Mouse (Mus musculus): ENCODE data around the gene Cldn5. TPM values are rescaled to one million over a fixed set of nuclear protein-coding genes. Genes with fewer than 3 reads are reported as not detected.

Gene Cldn5
- polyA plus RNA-seq, 1 experiment, result 0.35 TPM

DNA sequence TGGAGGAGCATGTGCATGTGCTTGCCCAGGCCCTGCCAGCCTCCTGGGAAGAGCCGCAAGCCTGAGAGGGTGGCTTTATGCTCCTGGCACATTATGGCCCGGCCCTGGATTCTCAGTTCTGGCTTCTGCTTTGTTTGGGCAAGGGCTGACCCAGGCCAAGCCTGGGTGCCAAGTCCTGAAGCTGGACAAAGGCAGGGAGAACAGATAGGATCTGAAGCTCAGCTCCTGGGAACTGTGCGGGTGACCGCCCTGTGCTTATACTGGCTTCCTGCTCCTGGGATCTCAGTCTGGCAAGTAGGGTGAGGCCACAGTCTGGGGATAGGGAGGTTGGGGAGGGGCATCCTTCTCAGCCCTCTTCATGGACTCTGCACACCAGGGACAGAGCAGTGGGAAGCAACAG, 14.9 kb upstream of the Cldn5 start:
- Histone ChIP-seq H3K79me2 (ENCODE audit: control insufficient read depth, insufficient read depth) (no peaks in the 10 kb centered on the region), H3K27me3 (ENCODE audit: control insufficient read depth, insufficient read depth, insufficient read length) (no peaks in the 10 kb centered on the region), H3K4me2 (ENCODE audit: low read depth) (no peak overlapping the region), H3K4me3 (no peak overlapping the region), H3K36me3 (ENCODE audit: control insufficient read depth, insufficient read depth) (no peaks in the 10 kb centered on the region), H3ac (ENCODE audit: control insufficient read depth, insufficient read length) (no peak overlapping the region)
- no peak for TF ChIP-seq POLR2A (IDR thresholded peaks at IDR 0.05; ENCODE audit: insufficient read length, low read depth)
- TF ChIP-seq MAX (IDR thresholded peaks at IDR 0.05; ENCODE audit: low read depth), result no peak
- TF ChIP-seq TCF12 (IDR thresholded peaks at IDR 0.05; ENCODE audit: insufficient read depth, poor library complexity, severe bottlenecking), result no peak
- TF ChIP-seq CEBPB (IDR thresholded peaks at IDR 0.05; ENCODE audit: insufficient read depth, poor library complexity, severe bottlenecking), result no peak
- no peak for TF ChIP-seq SRF (IDR thresholded peaks at IDR 0.05; ENCODE audit: control insufficient read depth, insufficient read length, low read depth)
- TF ChIP-seq E2F4 (IDR thresholded peaks at IDR 0.05; ENCODE audit: insufficient read depth), result no peak
- no peak for TF ChIP-seq MYOG (IDR thresholded peaks at IDR 0.05; ENCODE audit: control insufficient read depth in 1 of 3, insufficient read depth in 1 of 3, insufficient read length in 2 of 3, low read depth in 2 of 3)
- TF ChIP-seq POLR2AphosphoS2 (IDR thresholded peaks at IDR 0.05; ENCODE audit: insufficient read length, low read depth), result no peak
- TF ChIP-seq USF1 (IDR thresholded peaks at IDR 0.05; ENCODE audit: low read depth), result no peak
- no peak for TF ChIP-seq REST (IDR thresholded peaks at IDR 0.05; ENCODE audit: insufficient read depth, insufficient read length)
- no peak for TF ChIP-seq MYOD1 (IDR thresholded peaks at IDR 0.05; ENCODE audit: control insufficient read depth in 1 of 3, insufficient read length in 2 of 3, low read depth in 2 of 3)
- no peak for TF ChIP-seq TCF3 (IDR thresholded peaks at IDR 0.05; ENCODE audit: insufficient read length, low read depth)

- TF ChIP-seq E2F4 (IDR thresholded peaks at IDR 0.05; ENCODE audit: insufficient read depth), result no peak
- peak in 2 of 3 experiments; percentile 75 to 78 for TF ChIP-seq MYOG (IDR thresholded peaks at IDR 0.05; ENCODE audit: control insufficient read depth in 1 of 3, insufficient read depth in 1 of 3, insufficient read length in 2 of 3, low read depth in 2 of 3)
- peak; percentile 23 to 74 (median 63) for TF ChIP-seq MYOD1 (IDR thresholded peaks at IDR 0.05; ENCODE audit: control insufficient read depth in 1 of 3, insufficient read length in 2 of 3, low read depth in 2 of 3)
- peak; percentile 41 for TF ChIP-seq TCF12 (IDR thresholded peaks at IDR 0.05; ENCODE audit: insufficient read depth, poor library complexity, severe bottlenecking)
- Histone ChIP-seq H3K4me3 (no peak overlapping the region), H3K4me2 (ENCODE audit: low read depth) (no peak overlapping the region), H3K79me2 (ENCODE audit: control insufficient read depth, insufficient read depth) (no peaks in the 10 kb centered on the region), H3K27me3 (ENCODE audit: control insufficient read depth, insufficient read depth, insufficient read length) (no peaks in the 10 kb centered on the region), H3ac (ENCODE audit: control insufficient read depth, insufficient read length) (no peak overlapping the region), H3K36me3 (ENCODE audit: control insufficient read depth, insufficient read depth) (no peaks in the 10 kb centered on the region)
Observed at GRCm38 (mm10) chr16:18762960-18763359, 13.7 kb upstream of the Cldn5 start.

GRCm38 (mm10) chr16:18766390-18766789, 10.3 kb upstream of the Cldn5 start:
- H3K36me3 ChIP-seq (ENCODE audit: control insufficient read depth, insufficient read depth), result no peaks in the 10 kb centered on the region
- no peak overlapping the region for H3ac ChIP-seq (ENCODE audit: control insufficient read depth, insufficient read length)
- TF ChIP-seq SRF (IDR thresholded peaks at IDR 0.05; ENCODE audit: control insufficient read depth, insufficient read length, low read depth) (no peak), TCF3 (IDR thresholded peaks at IDR 0.05; ENCODE audit: insufficient read length, low read depth) (no peak), USF1 (IDR thresholded peaks at IDR 0.05; ENCODE audit: low read depth) (no peak), TCF12 (IDR thresholded peaks at IDR 0.05; ENCODE audit: insufficient read depth, poor library complexity, severe bottlenecking) (no peak), REST (IDR thresholded peaks at IDR 0.05; ENCODE audit: insufficient read depth, insufficient read length) (no peak), MYOG (IDR thresholded peaks at IDR 0.05; ENCODE audit: control insufficient read depth in 1 of 3, insufficient read depth in 1 of 3, insufficient read length in 2 of 3, low read depth in 2 of 3) (no peak), MYOD1 (IDR thresholded peaks at IDR 0.05; ENCODE audit: control insufficient read depth in 1 of 3, insufficient read length in 2 of 3, low read depth in 2 of 3) (no peak), CEBPB (IDR thresholded peaks at IDR 0.05; ENCODE audit: insufficient read depth, poor library complexity, severe bottlenecking) (no peak)
- no peaks in the 10 kb centered on the region for H3K79me2 ChIP-seq (ENCODE audit: control insufficient read depth, insufficient read depth)
- no peak overlapping the region for H3K4me3 ChIP-seq
- no peaks in the 10 kb centered on the region for H3K27me3 ChIP-seq (ENCODE audit: control insufficient read depth, insufficient read depth, insufficient read length)
- H3K4me2 ChIP-seq (ENCODE audit: low read depth), result no peak overlapping the region

DNA sequence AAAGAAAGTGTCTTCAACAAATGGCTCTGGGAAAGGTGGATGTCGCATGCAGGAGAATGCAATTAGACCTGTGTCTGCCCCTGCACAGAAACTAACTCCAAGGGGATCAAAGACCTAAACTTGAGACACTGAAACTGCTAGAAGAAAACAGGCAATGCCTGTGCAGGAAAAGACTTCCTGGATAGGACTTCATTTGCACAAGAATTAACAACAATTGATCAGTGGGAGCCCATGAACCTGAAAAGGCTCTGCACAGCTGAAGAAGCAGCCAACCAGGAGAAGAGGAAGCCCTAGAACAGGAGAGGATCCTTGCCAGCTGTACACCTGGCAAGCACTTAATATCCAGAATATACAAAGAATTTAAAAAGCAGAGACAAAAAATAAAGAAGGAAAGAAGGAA, 7.1 kb upstream of the Cldn5 start:
- Histone ChIP-seq H3K4me2 (ENCODE audit: low read depth) (no peak overlapping the region), H3K79me2 (ENCODE audit: control insufficient read depth, insufficient read depth) (no peaks in the 10 kb centered on the region), H3K27me3 (ENCODE audit: control insufficient read depth, insufficient read depth, insufficient read length) (no peaks in the 10 kb centered on the region), H3ac (ENCODE audit: control insufficient read depth, insufficient read length) (no peak overlapping the region), H3K36me3 (ENCODE audit: control insufficient read depth, insufficient read depth) (no peaks in the 10 kb centered on the region), H3K4me3 (no peak overlapping the region)
- TF ChIP-seq MYOD1 (IDR thresholded peaks at IDR 0.05; ENCODE audit: control insufficient read depth in 1 of 3, insufficient read length in 2 of 3, low read depth in 2 of 3) (no peak), POLR2A (IDR thresholded peaks at IDR 0.05; ENCODE audit: insufficient read length, low read depth) (no peak)

DNA sequence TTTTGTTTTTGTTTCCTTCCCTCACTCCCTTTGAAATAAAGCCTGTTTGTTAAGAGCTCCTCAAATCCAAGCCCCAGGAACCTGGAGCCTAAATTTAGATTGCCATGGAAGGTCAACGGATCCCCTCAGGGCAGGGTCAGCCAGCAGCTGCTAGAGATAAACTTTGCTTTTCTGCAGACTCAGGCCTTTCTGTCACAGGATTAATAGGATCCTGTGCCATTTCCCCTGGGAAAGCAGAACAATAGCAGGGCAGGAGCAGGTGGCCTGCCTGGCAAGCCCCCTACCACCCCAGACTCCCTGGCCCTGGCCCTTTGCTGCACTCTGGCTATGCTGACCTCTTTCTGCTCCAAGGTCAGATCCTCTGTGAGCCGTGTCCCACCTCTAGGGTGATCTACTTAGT, 2.7 kb upstream of the Cldn5 start:
- Histone ChIP-seq H3K36me3 (ENCODE audit: control insufficient read depth, insufficient read depth) (no peaks in the 10 kb centered on the region), H3K4me3 (no peak overlapping the region), H3K79me2 (ENCODE audit: control insufficient read depth, insufficient read depth) (no peaks in the 10 kb centered on the region), H3ac (ENCODE audit: control insufficient read depth, insufficient read length) (no peak overlapping the region), H3K27me3 (ENCODE audit: control insufficient read depth, insufficient read depth, insufficient read length) (no peaks in the 10 kb centered on the region), H3K4me2 (ENCODE audit: low read depth) (peak overlapping the region; percentile 50)
- TF ChIP-seq MYOD1 (IDR thresholded peaks at IDR 0.05; ENCODE audit: control insufficient read depth in 1 of 3, insufficient read length in 2 of 3, low read depth in 2 of 3), result peak in 2 of 3 experiments; percentile 19 to 79
- TF ChIP-seq MYOG (IDR thresholded peaks at IDR 0.05; ENCODE audit: control insufficient read depth in 1 of 3, insufficient read depth in 1 of 3, insufficient read length in 2 of 3, low read depth in 2 of 3), result peak in 2 of 3 experiments; percentile 60 to 64
- TF ChIP-seq TCF12 (IDR thresholded peaks at IDR 0.05; ENCODE audit: insufficient read depth, poor library complexity, severe bottlenecking), result peak; percentile 15
- TF ChIP-seq MAX (IDR thresholded peaks at IDR 0.05; ENCODE audit: low read depth), result no peak
- no peak for TF ChIP-seq REST (IDR thresholded peaks at IDR 0.05; ENCODE audit: insufficient read depth, insufficient read length)
